Mouse (Mus musculus) testis, adult 2 months (tissue): Measurements from ENCODE around the gene Plcb3. TPM values are rescaled to one million over a fixed set of nuclear protein-coding genes. Genes with fewer than 3 reads are reported as not detected.

Experiments used
- H3K27ac ChIP-seq: fragments of 200-500 bp; 2 replicates; pipeline ENCODE4 v1.5.1; 2012; ENCODE audit warnings: low read depth, low read length; ENCODE audit not compliant: control insufficient read depth, insufficient read depth
- H3K27me3 ChIP-seq: fragments of 200-500 bp; 2 replicates; pipeline ENCODE4 v1.6.1; 2012; ENCODE audit warnings: mild to moderate bottlenecking, low read length, moderate library complexity; ENCODE audit not compliant: control insufficient read depth, insufficient read depth
- H3K36me3 ChIP-seq: fragments of 200-500 bp; 2 replicates; pipeline ENCODE4 v1.6.1; 2012; ENCODE audit warnings: mild to moderate bottlenecking, low read length; ENCODE audit not compliant: control insufficient read depth, insufficient read depth
- H3K4me1 ChIP-seq: fragments of 200-500 bp; 2 replicates; pipeline ENCODE4 v1.6.1; 2012; ENCODE audit warnings: low read length; ENCODE audit not compliant: control insufficient read depth, insufficient read depth
- H3K4me3 ChIP-seq: fragments of 200-500 bp; 2 replicates; pipeline ENCODE4 v1.5.1; 2012; ENCODE audit warnings: low read depth, mild to moderate bottlenecking, low read length, moderate library complexity, mixed read lengths; ENCODE audit not compliant: control insufficient read depth
- CTCF ChIP-seq: fragments of 200-500 bp; IDR thresholded peaks from 2 replicates; pipeline ENCODE4 v1.5.1; 2012; ENCODE audit warnings: low read depth, mild to moderate bottlenecking, inconsistent platforms, low read length, moderate library complexity; ENCODE audit not compliant: control insufficient read depth, insufficient read depth, insufficient replicate concordance
- POLR2A ChIP-seq: fragments of 200-500 bp; IDR thresholded peaks from 2 replicates; pipeline ENCODE4 v1.6.1; 2012; ENCODE audit warnings: low read depth, mild to moderate bottlenecking, inconsistent platforms, low read length, moderate library complexity; ENCODE audit not compliant: control insufficient read depth
- polyA plus RNA-seq: library from polyadenylated mRNA; depleted of rRNA; stranded (reverse); fragments of >200 nt; gene quantifications from 2 replicates; pipeline ENCODE4 v1.2.3, GENCODE M21; 2012

Plcb3 gene
- polyA plus RNA-seq, 1 experiment: 13.9 TPM

DNA sequence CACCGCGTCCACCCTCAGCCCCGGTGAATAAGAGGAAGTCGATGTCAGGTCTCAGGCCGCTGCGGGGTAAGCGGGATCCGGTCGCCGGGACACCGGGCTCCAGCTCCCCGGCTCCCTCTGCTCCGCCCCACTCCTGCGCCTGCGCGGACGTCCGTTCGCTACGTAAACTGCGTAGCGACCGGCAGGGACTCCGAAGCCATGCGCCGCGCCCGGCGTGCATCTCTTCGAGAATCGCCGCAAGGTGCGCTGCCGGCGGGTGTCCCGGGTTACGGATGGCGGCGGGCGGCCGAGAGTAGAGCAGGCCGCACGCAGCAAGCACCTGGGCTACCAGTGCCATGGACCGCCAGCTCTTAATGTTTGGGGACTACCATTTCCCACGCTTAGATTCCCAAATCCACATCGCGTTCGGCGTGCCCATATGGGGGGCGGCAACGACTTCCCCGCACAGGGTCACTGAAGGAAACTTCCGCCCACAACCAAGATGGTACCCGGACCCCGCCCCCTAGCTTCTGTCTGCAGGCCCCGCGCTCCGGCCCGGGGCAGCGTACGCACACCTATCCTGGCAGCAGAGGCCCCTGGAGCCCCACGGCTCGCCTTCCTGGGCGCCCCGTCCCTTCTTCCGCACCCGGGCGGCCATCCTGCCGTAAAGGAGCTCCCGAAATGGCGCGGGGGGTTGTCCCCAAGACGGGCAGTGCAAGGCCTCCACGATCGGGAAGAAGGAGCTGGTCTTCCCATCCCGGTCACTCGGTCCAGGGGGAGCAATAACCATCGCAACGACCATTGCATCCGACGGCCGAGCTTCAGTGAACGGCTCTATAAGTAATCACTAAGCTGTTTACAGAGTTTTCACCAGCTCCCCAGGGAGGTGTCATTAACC lies 34.7 kb downstream of the Plcb3 start, which contains the start of gene Bad:
TSS of gene Bad (plus strand) at position 490 of the 877 bp plus-strand sequence.
- H3K4me1 ChIP-seq: peaks cover 18% of the 10 kb centered on the region
- peak within 1 kb of the TSS; percentile 93 for H3K27ac ChIP-seq
- TF ChIP-seq CTCF: no peak
- peak; percentile 70 for TF ChIP-seq POLR2A
- H3K27me3 ChIP-seq: no peaks in the 10 kb centered on the region
- no peaks in the 10 kb centered on the region for H3K36me3 ChIP-seq
- H3K4me3 ChIP-seq: peak within 1 kb of the TSS; percentile 94

DNA sequence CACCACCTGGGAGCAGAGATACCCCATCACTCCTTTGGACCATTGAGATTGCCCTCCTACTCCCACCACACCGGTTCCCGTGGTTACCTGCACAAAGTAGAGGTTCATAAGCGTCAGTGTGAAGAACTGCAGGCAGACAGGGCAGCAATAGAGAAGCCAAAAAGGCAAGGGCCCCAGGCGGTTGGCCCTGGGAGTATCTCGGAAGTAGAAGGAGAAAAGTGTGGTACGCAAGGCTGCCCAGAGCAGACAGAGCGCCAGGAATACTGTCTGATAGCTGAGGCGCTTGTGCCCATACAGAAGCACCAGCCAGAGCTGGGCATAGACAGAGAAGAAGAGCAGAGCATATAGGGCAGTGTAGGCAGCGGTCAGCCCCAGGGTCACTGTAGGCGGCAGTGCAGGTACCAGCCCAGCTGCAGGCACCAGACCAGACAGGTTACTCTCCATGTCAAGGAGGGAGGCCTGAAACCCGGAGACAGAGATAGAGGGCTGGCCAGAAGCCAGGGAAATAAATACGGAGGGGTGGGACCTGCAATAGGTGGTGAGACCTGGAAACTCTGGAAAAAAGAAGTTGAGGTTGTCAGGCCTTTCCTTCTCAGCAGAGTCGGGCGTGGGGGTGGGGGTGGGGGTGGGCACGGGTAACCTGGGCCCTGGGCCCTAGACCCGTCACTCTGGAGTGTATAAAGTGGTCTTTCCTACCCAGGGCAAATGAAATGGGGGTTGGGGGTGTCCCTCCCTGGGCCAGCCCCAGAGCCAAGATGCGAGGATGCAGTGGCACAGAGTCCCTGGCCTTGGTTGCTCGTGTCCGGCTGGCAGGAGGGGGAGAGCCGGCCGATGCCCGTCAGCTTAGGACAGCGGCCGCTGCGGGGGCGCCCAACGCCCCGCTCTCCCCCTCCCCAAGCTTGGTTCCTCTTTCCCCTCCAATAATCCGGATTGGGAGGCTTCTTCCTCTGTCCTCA lies 35.6 kb downstream of the Plcb3 start:
- Histone ChIP-seq H3K27me3 (no peaks in the 10 kb centered on the region), H3K27ac (peak overlapping the region; percentile 90), H3K36me3 (no peaks in the 10 kb centered on the region), H3K4me3 (peak overlapping the region; percentile 94), H3K4me1 (peaks cover 18% of the 10 kb centered on the region)
- no peak for TF ChIP-seq CTCF
- no peak for TF ChIP-seq POLR2A

DNA sequence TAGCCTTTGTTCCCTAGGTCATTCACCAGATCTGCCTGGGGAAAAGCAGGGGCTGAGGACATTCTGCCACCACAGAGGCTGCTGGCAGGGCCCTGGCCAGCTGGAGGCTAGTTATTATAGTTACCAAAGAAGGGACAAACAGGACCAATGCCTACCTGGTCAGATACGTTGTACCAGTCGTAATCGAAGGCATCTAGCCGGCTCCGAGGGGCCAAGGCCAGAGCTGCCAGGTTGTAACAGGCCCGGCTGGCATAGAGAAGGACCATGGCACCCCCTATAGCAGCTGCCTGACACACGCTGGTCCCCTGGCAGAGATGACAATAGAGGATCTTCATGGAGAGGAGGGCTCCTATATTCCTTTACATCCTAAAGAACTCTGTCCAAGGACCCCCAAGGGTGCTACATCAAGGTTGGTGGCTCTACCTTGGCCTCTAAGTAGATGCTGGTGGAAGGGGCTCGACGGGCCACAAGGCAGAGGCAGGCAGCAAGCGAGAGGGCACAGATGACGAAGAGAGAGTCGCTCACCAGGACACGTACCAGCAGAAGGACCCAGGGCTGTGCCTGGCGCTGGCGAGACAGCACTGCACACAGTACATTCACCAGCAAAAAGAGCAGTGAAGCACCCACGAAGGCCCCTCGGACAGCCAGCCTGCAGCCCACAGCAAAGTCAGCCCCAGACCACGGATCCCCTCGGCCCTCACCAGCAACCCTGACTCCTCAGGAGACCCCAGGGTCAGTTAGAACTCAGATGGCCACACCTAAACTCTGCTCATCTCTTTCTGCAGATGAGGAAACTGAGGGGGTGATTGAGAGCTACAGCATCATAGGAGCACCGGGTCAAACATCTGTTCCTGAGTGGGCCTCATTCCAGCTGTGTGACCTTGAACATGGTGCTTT lies 36.9 kb downstream of the Plcb3 start:
- no peak overlapping the region for H3K27ac ChIP-seq
- TF ChIP-seq CTCF (no peak), POLR2A (0 out of 2 replicates have a peak, but pooled peaks have one; percentile 15)
- no peaks in the 10 kb centered on the region for H3K27me3 ChIP-seq
- peaks cover 21% of the 10 kb centered on the region for H3K4me1 ChIP-seq
- H3K4me3 ChIP-seq: peak overlapping the region; percentile 9; the same call in 1 of the 2 replicates
- H3K36me3 ChIP-seq: no peaks in the 10 kb centered on the region

DNA sequence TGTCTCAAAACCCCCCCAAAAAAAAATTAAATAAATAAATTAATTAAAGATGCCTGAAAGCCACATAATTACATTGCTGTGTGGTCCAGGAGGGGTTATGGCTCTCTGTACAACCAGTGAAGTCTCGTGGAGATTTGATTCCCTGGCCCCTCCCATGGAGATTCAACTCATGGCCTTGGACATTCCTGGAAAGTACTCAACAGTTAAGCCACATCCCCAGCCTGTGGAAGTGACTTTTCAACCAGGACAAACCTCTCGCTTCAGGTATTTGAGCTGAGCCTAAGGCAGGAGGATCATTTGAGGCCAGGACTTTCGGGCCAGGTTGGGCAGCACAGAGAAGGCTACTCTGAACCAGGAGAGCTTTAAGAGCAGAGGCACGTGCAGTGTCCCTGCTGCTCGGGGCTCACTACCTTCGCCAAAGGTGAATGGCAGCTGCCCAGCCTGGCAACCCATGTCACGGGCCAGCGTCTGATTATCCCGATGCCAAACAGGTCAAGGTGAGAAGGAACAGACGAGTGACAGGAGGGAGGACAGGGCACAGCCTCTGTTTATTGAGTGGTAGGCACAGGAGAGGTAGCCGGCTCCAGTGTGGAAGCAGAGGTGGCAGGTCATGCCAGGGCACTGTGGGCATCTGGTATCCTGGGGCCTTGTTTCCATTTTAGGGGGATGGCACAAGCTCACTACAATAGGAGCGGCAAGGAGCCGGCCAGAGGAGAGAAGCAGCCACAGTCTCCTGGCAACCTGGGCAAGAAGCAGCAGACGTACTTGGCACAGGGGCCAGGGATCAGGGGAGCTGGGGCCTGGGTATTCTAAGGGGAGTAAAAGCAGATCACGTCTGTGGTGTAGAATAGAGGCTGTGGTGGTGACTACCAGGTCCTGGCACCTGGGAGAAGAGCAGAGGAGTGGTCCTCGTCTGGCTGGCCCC lies 38.5 kb downstream of the Plcb3 start:
- no peak for TF ChIP-seq CTCF
- no peak for TF ChIP-seq POLR2A
- no peak overlapping the region for H3K27ac ChIP-seq
- no peaks in the 10 kb centered on the region for H3K36me3 ChIP-seq
- H3K4me1 ChIP-seq: peaks cover 28% of the 10 kb centered on the region
- H3K4me3 ChIP-seq: no peak overlapping the region
- H3K27me3 ChIP-seq: no peaks in the 10 kb centered on the region

DNA sequence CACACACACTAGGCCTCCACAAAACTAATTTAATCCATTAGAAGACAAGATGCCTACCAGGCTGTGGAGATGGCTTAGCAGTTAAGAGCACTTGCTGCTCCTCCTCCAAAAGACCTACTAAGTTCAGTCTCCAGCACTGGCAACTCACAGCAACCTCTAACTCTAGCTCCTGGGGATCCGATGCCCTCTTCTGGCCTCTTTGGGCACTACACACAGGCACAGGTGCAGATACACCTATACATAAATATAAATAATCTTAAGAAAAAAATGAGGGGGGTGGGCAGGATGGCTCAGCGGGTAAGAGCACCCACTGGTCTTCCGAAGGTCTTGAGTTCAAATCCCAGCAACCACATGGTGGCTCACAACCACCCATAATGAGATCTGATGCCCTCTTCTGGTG lies 40.0 kb downstream of the Plcb3 start:
- Histone ChIP-seq H3K27me3 (no peaks in the 10 kb centered on the region), H3K36me3 (no peaks in the 10 kb centered on the region), H3K27ac (no peak overlapping the region), H3K4me3 (no peak overlapping the region), H3K4me1 (peaks cover 27% of the 10 kb centered on the region)
- TF ChIP-seq POLR2A (no peak), CTCF (peak; percentile 14; the same call in 1 of the 2 replicates)
